Mouse (Mus musculus): ENCODE measurements at regions not wholly inside any gene's neighbourhood (a gene's known extent, or its start where the extent isn't known, plus 50 kb on each side); places are given as distances from the start of the nearest gene placed in this dataset.
A peak's percentile ranks its signal among the peaks of the same experiment; 100 is the strongest.

DNA sequence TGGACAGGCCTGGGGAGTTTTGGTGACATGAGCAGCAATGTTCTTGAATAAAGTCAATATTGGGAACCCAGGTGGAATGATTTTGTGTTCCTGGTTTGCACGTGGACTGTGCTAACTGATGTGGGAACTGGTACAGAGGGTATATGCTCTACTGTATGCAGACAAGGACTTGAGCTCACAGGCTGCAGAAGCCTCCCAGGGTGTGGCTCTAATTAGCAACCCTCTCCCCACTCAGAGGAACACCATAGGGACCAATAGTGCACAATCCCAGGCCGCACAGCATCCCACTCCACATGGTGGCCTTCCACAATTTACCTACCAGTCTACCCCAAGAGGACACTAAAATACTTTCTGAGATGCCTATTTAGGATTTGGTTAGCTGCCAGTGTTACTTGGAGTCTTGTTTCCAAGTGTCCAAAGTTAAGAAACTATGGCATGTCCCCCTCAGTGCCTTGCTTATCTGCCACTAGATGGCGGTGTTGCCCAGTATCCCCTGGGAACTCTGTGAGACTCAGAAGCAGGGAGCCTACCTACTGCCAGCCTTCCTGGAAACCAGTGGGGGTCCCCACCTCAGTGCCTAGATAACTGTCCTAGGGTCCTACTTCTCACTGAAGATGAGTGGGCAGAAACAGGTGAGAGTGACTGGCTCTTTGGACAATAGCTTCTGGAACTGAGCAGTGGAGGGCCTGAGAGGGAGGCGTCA, 60.1 kb downstream of the Lsm3 start:
- TF ChIP-seq CTCF (IDR thresholded peaks at IDR 0.05; ENCODE audit: low read depth) (peak; percentile 97), EP300 (optimal IDR thresholded peaks at IDR 0.05) (no peak)

All from stomach, postnatal 0 days (tissue).